Mouse (Mus musculus) heart, adult 2 months (tissue): ENCODE data around the gene Abca13.

ENCODE experiments used
- CTCF ChIP-seq: fragments of 200-600 bp; IDR thresholded peaks from 2 replicates; pipeline ENCODE4 v1.8.1; 2022; ENCODE audit warnings: antibody characterized with exemption, mild to moderate bottlenecking, moderate library complexity
- EP300 ChIP-seq: fragments of 200-500 bp; IDR thresholded peaks from 2 replicates; pipeline ENCODE4 v1.6.1; 2011; ENCODE audit warnings: low read depth, low read length, control low read depth; ENCODE audit not compliant: insufficient read depth
- POLR2A ChIP-seq: fragments of 200-500 bp; IDR thresholded peaks from 2 replicates; pipeline ENCODE4 v1.6.1; 2011; ENCODE audit warnings: mild to moderate bottlenecking, low read depth, low read length, control low read depth; ENCODE audit not compliant: insufficient read depth

- TF ChIP-seq CTCF = no peak
- TF ChIP-seq POLR2A = no peak
- TF ChIP-seq EP300 = no peak
These were observed 107.9 kb downstream of the Abca13 start for GRCm38 (mm10) chr11:9299615-9300014.
